Mouse (Mus musculus): ENCODE data around the gene Ugt1a5. TPM values are rescaled to one million over a fixed set of nuclear protein-coding genes. Genes with fewer than 3 reads are reported as not detected.

Gene Ugt1a5
- polyA plus RNA-seq, 1 experiment, result 35.1 TPM

DNA sequence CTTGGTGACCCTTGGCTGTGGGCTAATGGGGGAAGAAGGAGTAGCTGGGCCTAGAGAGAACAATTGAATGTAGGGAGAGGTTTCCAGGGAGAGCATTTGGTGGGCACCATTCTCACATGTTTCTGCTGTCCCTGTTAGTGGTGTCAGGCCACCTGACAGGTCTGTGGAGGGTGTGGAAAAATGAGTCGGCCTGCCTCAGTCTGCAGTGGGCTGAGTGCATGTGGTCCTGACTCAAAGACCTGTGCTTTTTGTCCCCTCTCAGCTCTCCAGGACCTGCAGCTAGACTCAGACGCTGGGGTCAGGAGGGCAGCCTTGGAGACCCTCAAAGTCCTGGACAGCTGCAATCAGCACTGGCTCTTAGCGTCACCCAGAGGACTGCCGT is 93.8 kb downstream of the Ugt1a5 start:
- no peak overlapping the region for H3K4me3 ChIP-seq (ENCODE audit: insufficient read depth, low read length)

DNA sequence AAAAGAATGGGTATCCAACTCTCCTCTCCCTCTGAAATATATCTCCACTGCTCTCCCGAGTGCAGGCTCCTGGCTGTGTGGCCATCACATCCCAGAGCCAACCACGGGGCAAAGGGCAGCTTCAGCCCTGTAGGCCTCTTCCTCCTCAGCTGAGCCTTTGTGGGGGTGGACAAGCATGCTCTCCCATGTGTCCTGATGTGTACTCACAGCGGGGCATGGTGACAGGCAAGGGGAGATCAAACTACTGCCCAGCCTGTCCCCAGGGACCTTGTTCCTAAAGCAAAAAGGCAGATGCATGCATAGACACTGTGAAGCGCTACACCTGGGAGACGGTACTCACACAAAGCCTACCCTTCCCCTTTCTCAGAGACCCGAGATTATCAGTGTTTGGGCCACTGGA is 94.3 kb downstream of the Ugt1a5 start:
- Histone ChIP-seq H3K4me3 (ENCODE audit: insufficient read depth, low read length) (no peak overlapping the region), H3K4me1 (ENCODE audit: control insufficient read depth, insufficient read depth, low read length) (peaks cover 12% of the 10 kb centered on the region)

More for the DNA sequence above, 93.8 kb downstream of the Ugt1a5 start:
- no peak overlapping the region for H3K27ac ChIP-seq (ENCODE audit: insufficient read depth, low read depth, low read length)
- peaks cover 12% of the 10 kb centered on the region for H3K4me1 ChIP-seq (ENCODE audit: control insufficient read depth, insufficient read depth, low read length)
- TF ChIP-seq CTCF (IDR thresholded peaks at IDR 0.05; ENCODE audit: low read depth, low read length) (no peak), POLR2A (IDR thresholded peaks at IDR 0.05; ENCODE audit: borderline replicate concordance, low read depth, low read length) (no peak)

DNA sequence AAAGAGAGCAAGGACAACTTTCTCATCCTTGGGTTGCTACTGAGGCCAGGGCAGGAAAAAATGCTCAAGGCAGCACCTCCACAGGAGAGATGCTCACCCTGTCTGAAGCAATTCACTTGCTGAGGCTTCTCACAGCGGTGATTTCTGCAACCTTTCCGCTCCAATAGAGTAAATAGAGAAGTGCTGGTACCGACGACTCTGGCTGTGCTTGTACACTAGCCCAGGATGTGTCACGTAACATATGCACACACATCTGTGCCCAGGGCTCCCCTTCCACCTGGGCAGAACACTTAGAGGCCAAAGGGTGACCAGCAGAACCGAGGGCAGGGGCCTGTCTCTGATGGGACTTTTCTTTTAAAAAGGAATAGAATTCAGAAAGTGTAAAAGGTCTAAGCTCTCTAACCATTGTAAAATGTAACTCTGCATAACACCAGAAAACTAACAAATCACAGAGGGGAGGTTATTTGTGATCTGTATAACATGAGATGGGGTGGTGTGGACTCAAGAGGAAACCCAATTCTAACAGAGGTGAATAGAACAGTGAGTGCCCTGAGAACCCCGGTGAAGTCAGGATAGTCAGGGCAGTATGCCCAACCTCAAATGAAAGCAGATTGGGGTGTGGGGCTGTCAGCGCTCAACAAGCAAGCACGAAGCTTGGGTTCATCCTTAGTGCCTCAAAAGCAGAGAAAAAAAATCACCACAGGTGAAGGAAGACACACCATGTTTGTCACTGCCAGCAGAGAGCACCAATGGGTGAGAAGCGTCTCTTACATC is 95.0 kb downstream of the Ugt1a5 start:
- TF ChIP-seq CTCF (IDR thresholded peaks at IDR 0.05; ENCODE audit: low read depth, low read length) (no peak), POLR2A (IDR thresholded peaks at IDR 0.05; ENCODE audit: borderline replicate concordance, low read depth, low read length) (no peak)
- Histone ChIP-seq H3K4me1 (ENCODE audit: control insufficient read depth, insufficient read depth, low read length) (peaks cover 12% of the 10 kb centered on the region), H3K4me3 (ENCODE audit: insufficient read depth, low read length) (no peak overlapping the region), H3K27ac (ENCODE audit: insufficient read depth, low read depth, low read length) (no peak overlapping the region)

More for the DNA sequence above, 94.3 kb downstream of the Ugt1a5 start:
- H3K27ac ChIP-seq (ENCODE audit: insufficient read depth, low read depth, low read length), result no peak overlapping the region
- TF ChIP-seq CTCF (IDR thresholded peaks at IDR 0.05; ENCODE audit: low read depth, low read length) (no peak), POLR2A (IDR thresholded peaks at IDR 0.05; ENCODE audit: borderline replicate concordance, low read depth, low read length) (no peak)

DNA sequence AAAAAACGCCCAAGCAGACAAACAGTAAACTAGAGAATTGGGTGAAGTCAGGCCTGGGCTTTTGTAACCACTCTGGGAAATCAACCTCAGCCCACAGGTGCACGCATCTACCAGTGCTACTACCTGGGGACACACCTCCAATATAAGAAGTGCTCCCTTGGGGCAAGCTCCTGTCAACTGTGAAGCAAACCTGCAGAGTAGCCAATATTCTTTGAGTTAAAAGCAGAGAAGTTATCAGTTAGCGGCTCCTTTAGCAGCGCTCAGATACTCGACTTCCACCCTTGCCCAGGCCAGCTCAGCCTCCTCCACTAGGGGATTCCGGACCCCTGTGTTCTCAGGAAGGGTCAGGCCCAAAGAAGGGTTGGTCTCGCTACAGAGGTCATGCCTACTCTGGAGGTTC is 95.9 kb downstream of the Ugt1a5 start:
- Histone ChIP-seq H3K4me3 (ENCODE audit: insufficient read depth, low read length) (no peak overlapping the region), H3K27ac (ENCODE audit: insufficient read depth, low read depth, low read length) (no peak overlapping the region), H3K4me1 (ENCODE audit: control insufficient read depth, insufficient read depth, low read length) (peaks cover 12% of the 10 kb centered on the region)
- no peak for TF ChIP-seq CTCF (IDR thresholded peaks at IDR 0.05; ENCODE audit: low read depth, low read length)
- no peak for TF ChIP-seq POLR2A (IDR thresholded peaks at IDR 0.05; ENCODE audit: borderline replicate concordance, low read depth, low read length)

DNA sequence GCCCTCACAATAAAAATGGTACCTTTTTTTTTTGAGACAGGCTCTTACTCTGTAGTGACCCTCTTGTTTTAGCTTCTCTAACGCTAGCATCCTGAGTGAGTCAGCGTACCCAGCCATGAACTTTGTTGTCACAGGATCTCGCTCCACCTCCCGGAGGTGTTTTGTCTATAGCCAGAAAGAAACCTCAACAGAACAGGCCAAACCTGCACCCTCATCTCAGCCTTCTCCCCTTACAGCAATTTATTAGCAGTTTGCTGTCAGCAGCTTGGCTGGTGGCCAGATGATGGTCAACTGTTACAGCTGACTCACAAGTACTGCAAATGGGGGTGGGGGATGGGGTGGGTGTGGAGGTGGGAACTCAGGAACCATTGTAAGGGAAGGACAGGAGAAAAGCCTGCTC is 96.4 kb downstream of the Ugt1a5 start:
- no peak for TF ChIP-seq POLR2A (IDR thresholded peaks at IDR 0.05; ENCODE audit: borderline replicate concordance, low read depth, low read length)
- TF ChIP-seq CTCF (IDR thresholded peaks at IDR 0.05; ENCODE audit: low read depth, low read length), result no peak
- peaks cover 12% of the 10 kb centered on the region for H3K4me1 ChIP-seq (ENCODE audit: control insufficient read depth, insufficient read depth, low read length)

DNA sequence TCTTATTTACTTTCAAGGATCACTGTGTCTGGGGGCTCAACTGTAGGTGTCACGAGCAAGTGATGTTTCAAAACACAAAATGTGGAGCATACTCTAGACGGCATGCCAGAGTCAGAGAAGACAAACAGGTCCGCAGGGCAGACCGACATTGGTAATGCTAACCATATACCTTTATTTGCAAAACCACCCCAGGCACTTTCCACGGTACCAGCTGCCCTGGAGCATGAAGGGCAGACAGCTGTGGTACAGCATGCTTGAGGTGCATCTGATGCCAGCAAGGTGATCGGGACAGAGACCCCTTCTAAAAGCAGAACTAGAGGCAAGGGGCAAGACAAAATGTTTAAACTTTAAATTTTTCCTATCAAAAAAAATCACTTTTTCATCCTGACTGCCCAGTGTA is 97.1 kb downstream of the Ugt1a5 start:
- no peak overlapping the region for H3K27ac ChIP-seq (ENCODE audit: insufficient read depth, low read depth, low read length)
- TF ChIP-seq POLR2A (IDR thresholded peaks at IDR 0.05; ENCODE audit: borderline replicate concordance, low read depth, low read length), result no peak
- TF ChIP-seq CTCF (IDR thresholded peaks at IDR 0.05; ENCODE audit: low read depth, low read length), result no peak
- H3K4me1 ChIP-seq (ENCODE audit: control insufficient read depth, insufficient read depth, low read length), result peaks cover 12% of the 10 kb centered on the region
- no peak overlapping the region for H3K4me3 ChIP-seq (ENCODE audit: insufficient read depth, low read length)

More for the DNA sequence above, 96.4 kb downstream of the Ugt1a5 start:
- no peak overlapping the region for H3K4me3 ChIP-seq (ENCODE audit: insufficient read depth, low read length)
- no peak overlapping the region for H3K27ac ChIP-seq (ENCODE audit: insufficient read depth, low read depth, low read length)

DNA sequence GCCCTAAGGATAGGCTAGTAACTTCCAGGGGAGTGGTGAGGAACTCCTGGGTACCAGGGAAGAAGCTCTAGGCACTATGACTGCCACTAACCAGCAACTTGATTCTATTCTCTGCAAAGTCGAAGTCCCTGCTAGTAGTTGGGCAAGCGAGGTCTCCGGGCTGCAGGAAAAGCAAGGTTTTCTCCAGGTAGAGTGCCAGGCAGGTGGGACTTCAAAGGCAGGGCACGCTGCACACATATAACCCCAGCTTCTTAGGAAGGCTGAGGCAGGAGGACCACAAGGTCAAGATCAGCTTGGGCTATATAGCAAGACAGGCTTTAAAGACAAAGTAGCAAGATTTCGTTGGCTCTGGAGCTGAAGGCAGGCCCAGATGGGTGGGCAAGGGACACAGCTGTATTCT is 98.0 kb downstream of the Ugt1a5 start:
- TF ChIP-seq POLR2A (IDR thresholded peaks at IDR 0.05; ENCODE audit: borderline replicate concordance, low read depth, low read length) (no peak), CTCF (IDR thresholded peaks at IDR 0.05; ENCODE audit: low read depth, low read length) (no peak)
- no peak overlapping the region for H3K4me3 ChIP-seq (ENCODE audit: insufficient read depth, low read length)
- H3K27ac ChIP-seq (ENCODE audit: insufficient read depth, low read depth, low read length), result no peak overlapping the region
- peaks cover 12% of the 10 kb centered on the region for H3K4me1 ChIP-seq (ENCODE audit: control insufficient read depth, insufficient read depth, low read length)

DNA sequence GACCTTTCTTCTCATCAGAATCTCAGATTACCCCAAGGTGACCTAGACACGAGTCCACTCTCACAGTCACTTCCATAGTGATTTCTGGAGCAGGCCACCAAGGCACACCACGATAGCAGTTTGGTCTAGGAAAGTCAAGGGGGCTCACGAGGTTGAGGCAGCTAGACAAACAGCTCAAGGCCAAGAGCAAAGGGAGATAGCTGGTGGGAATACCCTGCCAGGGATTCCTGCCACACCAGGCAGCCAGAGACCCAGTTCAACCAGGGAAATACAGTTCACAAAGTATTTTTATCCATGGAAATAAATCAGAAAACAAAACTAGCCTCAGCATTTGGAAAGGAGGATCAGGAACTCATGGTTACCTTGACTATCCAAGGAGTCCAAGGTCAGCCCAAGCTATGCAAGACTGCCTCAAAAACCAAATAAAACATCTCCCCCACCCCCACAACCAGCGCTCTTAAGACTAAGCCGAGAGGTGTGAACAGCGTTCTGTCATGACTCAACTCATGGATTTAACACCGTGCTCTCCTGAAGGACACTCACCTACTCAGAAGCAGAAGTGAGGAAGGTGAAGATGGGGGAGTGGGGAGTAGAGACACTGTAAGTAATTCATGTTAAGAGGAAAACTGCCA is 98.5 kb downstream of the Ugt1a5 start:
- no peak for TF ChIP-seq POLR2A (IDR thresholded peaks at IDR 0.05; ENCODE audit: borderline replicate concordance, low read depth, low read length)
- TF ChIP-seq CTCF (IDR thresholded peaks at IDR 0.05; ENCODE audit: low read depth, low read length), result no peak
- H3K4me3 ChIP-seq (ENCODE audit: insufficient read depth, low read length), result no peak overlapping the region
- H3K27ac ChIP-seq (ENCODE audit: insufficient read depth, low read depth, low read length), result no peak overlapping the region
- H3K4me1 ChIP-seq (ENCODE audit: control insufficient read depth, insufficient read depth, low read length), result peaks cover 12% of the 10 kb centered on the region

DNA sequence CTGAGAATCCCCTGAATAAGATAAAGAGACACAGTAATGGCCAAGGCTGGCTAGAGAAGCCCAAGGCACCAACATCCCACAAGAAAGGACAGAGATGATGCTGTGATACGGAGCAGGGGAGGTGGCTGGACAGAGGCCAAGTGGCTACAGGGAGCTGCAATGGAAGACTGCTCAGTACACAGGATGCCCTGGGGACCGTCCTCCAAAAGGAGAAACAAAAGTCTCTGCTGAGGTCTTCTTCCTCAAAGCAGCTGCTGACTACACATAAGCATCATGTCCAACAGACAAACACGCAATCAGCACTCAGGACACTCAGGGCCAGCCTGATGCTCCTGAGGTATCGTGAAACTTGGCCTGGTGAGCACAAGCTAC is 99.0 kb downstream of the Ugt1a5 start:
- peaks cover 12% of the 10 kb centered on the region for H3K4me1 ChIP-seq (ENCODE audit: control insufficient read depth, insufficient read depth, low read length)
- no peak overlapping the region for H3K4me3 ChIP-seq (ENCODE audit: insufficient read depth, low read length)
- H3K27ac ChIP-seq (ENCODE audit: insufficient read depth, low read depth, low read length), result no peak overlapping the region
- TF ChIP-seq POLR2A (IDR thresholded peaks at IDR 0.05; ENCODE audit: borderline replicate concordance, low read depth, low read length) (no peak), CTCF (IDR thresholded peaks at IDR 0.05; ENCODE audit: low read depth, low read length) (no peak)

DNA sequence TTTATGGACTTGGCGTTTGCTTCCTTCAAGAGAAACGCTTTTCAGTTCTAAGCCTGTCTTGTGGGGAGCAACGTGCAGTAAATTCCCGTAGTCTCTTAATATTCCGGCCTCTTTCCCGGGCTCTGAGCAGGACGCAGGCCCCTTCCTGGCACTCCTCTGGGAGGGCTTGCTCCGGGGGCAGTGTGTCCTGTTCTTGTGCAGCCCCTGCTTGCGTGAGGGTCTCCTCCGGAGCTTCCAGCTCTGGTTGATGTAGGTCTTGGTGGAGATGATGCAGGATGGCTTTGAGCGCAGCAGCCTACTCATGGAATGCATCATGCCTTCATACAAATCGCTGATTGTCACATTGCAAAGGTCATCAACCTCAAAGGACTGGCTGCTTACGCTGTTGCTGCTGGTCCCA is 100.3 kb downstream of the Ugt1a5 start:
- no peak overlapping the region for H3K27ac ChIP-seq (ENCODE audit: insufficient read depth, low read depth, low read length)
- H3K4me3 ChIP-seq (ENCODE audit: insufficient read depth, low read length), result no peak overlapping the region
- H3K4me1 ChIP-seq (ENCODE audit: control insufficient read depth, insufficient read depth, low read length), result peaks cover 12% of the 10 kb centered on the region
- TF ChIP-seq POLR2A (IDR thresholded peaks at IDR 0.05; ENCODE audit: borderline replicate concordance, low read depth, low read length), result no peak
- TF ChIP-seq CTCF (IDR thresholded peaks at IDR 0.05; ENCODE audit: low read depth, low read length), result no peak
